Mouse (Mus musculus): ENCODE data around the gene Chrnd. TPM values are rescaled to one million over a fixed set of nuclear protein-coding genes. Genes with fewer than 3 reads are reported as not detected.

The Chrnd gene
- polyA plus RNA-seq, 1 experiment from 2014 or later = 0.06 TPM

DNA sequence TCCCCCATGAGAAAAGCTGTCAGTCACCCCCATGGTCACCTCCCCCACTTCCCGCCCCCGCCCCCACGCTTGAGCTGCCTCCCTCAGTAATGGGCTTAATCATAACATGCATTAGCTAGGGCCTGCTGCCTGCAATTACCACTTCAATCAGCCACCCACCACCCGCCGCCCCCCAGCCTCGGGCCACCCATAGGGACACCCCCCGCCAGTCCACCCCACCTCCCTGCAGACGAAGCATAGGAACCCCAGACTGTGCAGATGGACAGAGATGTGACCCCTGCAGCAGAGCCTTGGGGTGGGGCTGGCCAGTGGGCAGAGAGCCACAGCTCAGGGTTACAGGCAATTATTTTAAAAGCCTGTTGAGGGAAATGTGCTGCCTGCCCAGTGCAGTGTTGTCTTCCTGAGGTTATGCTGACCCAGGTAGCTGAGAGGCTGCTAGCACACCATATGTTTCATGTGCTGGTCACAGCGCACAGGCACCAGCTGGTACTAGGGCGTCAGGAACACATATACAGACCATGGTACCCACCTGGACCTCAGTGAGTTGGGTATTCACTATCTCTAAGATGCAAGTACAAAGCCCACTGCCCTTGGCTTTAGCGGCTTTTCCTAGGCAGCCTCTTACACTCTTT lies 26.1 kb upstream of the Chrnd start:
- Histone ChIP-seq H3K4me1 (no peaks in the 10 kb centered on the region), H3K36me3 (no peaks in the 10 kb centered on the region), H3K9ac (no peak overlapping the region), H3K27ac (no peak overlapping the region), H3K27me3 (peaks cover 46% of the 10 kb centered on the region; the same call in 1 of the 2 replicates), H3K9me3 (no peaks in the 10 kb centered on the region), H3K4me2 (no peak overlapping the region), H3K4me3 (no peak overlapping the region)
- ATAC-seq (ENCODE audit: borderline replicate concordance, extremely low read depth, low FRiP score, low TSS enrichment) = no peak
- 23% methylated on average over 11 of the region's 11 CpGs for WGBS

DNA sequence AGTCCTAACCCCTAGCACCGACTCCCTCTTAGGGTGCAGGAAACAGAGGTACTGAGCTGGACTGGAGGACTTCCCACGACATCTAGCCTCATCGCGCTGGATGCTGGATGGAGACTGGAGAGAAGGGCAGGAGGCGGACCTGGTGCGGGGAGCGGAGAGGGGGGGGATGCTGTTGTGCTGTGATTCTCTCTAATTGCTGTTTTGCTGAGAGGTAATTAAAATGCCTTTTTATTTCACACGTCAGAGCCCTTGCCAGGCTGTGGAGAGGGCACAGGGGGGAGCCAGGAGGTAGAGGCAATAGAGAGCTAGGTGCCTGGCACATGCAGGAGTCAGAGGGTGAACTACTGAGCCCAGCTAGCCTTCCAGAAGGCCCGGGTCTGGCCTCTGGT lies 25.6 kb upstream of the Chrnd start:
- Histone ChIP-seq H3K4me1 (no peaks in the 10 kb centered on the region), H3K9me3 (no peaks in the 10 kb centered on the region), H3K27ac (no peak overlapping the region), H3K4me2 (no peak overlapping the region), H3K9ac (no peak overlapping the region), H3K27me3 (peaks cover 48% of the 10 kb centered on the region; the same call in 1 of the 2 replicates), H3K36me3 (no peaks in the 10 kb centered on the region), H3K4me3 (no peak overlapping the region)
- WGBS = 45% methylated on average over 9 of the region's 9 CpGs
- no peak for ATAC-seq (ENCODE audit: borderline replicate concordance, extremely low read depth, low FRiP score, low TSS enrichment)

DNA sequence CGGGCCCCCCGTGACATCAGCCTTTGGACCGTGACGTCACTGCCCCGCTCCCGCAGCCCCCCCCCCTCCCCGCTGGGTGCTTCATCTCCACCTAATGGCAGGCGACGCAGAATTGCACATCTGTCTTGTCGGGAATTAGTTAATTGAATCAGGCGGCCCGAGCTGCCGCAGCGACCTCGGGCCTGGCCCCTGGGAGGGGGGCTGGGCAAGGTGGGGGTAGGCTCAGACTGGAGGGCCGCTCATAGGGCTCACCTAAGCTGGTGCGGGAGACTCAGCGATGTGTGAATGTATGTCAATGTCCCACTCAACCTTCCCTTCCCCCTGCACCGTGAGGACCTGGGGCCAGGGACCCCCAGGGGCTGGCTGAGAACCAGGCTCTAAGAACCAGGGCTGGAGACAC lies 19.9 kb upstream of the Chrnd start:
- H3K4me1 ChIP-seq = peaks cover 5% of the 10 kb centered on the region; the same call in 1 of the 2 replicates
- no peaks in the 10 kb centered on the region for H3K36me3 ChIP-seq
- ATAC-seq (ENCODE audit: borderline replicate concordance, extremely low read depth, low FRiP score, low TSS enrichment) = no peak
- no peak overlapping the region for H3K4me3 ChIP-seq
- H3K27ac ChIP-seq = no peak overlapping the region
- peaks cover 68% of the 10 kb centered on the region for H3K27me3 ChIP-seq
- H3K9ac ChIP-seq = no peak overlapping the region
- H3K4me2 ChIP-seq = no peak overlapping the region
- no peaks in the 10 kb centered on the region for H3K9me3 ChIP-seq
- WGBS = 10% methylated on average over 19 of the region's 19 CpGs

DNA sequence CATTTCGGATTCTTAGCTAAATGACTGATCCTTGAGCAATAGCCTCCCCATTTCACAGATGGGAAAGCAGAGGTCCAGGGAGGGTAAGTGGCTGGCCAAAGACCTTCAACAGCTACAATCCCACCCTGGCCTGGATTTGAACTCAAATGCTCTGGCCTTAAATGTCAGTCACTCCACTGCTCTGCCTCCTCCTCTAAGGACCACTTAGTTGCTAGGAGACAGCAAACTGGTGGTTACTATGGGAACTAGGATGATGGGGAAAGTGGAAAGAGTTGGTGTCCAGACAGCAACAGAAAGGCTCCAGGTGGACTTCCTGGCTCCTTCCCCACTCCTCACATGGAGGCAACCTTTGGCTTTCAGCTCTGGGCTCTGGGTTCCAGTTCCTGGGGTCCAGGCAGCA lies 19.1 kb upstream of the Chrnd start:
- no peak overlapping the region for H3K27ac ChIP-seq
- WGBS = 94% methylated on average over 1 of the region's 1 CpGs
- no peak overlapping the region for H3K4me2 ChIP-seq
- no peaks in the 10 kb centered on the region for H3K36me3 ChIP-seq
- no peak overlapping the region for H3K9ac ChIP-seq
- no peaks in the 10 kb centered on the region for H3K9me3 ChIP-seq
- H3K4me1 ChIP-seq = peaks cover 14% of the 10 kb centered on the region
- peaks cover 59% of the 10 kb centered on the region for H3K27me3 ChIP-seq
- ATAC-seq (ENCODE audit: borderline replicate concordance, extremely low read depth, low FRiP score, low TSS enrichment) = no peak
- H3K4me3 ChIP-seq = no peak overlapping the region

DNA sequence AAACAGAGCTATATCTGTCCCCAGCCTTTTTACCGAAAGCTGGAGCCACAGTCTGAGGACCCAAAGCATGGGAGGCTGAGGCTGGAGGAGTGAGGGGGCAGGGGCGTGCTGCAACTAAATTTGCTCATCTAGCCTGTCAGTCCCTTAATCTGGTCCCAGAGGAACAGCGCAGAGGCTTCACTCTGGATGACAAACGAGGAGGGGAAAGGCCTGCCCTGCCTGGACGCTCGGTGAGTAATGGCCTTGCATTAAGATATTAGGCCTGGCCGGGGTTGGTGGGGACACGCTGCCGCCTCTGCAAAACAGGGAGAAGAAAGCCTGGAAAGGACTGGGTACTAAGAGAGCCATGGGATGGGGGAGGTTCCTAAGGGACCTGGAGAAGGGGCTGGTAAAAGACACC lies 18.1 kb upstream of the Chrnd start:
- no peak overlapping the region for H3K27ac ChIP-seq
- H3K9ac ChIP-seq = no peak overlapping the region
- peaks cover 53% of the 10 kb centered on the region for H3K27me3 ChIP-seq
- no peak for ATAC-seq (ENCODE audit: borderline replicate concordance, extremely low read depth, low FRiP score, low TSS enrichment)
- no peaks in the 10 kb centered on the region for H3K36me3 ChIP-seq
- no peak overlapping the region for H3K4me3 ChIP-seq
- no peak overlapping the region for H3K4me2 ChIP-seq
- WGBS = 33% methylated on average over 9 of the region's 9 CpGs
- H3K9me3 ChIP-seq = no peaks in the 10 kb centered on the region
- H3K4me1 ChIP-seq = peaks cover 14% of the 10 kb centered on the region

DNA sequence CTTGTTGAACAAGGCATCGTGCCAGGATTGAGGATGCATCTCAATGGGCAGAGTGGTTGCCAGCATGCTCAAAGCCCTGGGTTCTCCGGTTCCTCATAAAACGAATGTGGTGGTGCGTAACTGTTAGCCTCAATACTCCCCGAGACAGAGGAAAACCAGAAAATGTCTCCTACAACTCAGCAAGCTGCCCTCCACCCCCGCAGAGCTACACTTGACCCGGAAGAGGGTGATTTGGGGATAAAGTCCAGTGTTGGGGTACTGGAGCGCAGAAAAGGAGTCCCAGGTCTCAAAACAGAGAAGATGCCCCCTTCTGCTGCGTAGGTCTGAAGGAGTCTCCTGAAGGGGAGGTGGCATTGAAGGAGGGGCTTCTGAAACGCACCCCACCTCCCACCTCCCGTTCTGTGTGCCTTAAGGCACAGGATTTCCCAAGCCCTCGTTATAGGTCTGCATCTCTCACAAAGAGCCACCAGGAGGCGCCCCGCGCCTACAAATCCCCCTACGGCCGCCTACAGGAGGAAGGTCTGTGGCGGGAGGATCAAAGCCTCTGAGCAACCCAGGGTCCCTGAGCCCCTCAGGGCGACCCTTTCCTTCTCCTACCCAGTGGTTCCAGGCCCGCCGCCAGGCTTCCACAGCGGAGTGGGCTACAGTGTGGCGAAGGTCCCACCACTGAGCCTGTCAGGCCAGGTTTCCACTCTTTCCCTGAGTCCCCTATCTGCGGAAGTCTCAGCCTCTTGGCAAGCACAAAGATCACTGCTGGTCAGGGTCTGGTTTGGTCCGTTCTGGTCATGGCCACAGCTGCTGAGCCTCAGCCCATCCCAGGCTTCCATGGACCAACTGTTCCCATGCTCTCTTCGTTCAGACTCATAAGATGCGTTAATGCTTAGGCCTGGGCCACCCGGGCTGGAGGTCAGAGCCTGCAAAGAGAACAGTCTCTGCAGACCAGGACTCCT lies 16.1 kb upstream of the Chrnd start:
- H3K9ac ChIP-seq = no peak overlapping the region
- no peak overlapping the region for H3K27ac ChIP-seq
- H3K36me3 ChIP-seq = no peaks in the 10 kb centered on the region
- no peak overlapping the region for H3K4me2 ChIP-seq
- ATAC-seq (ENCODE audit: borderline replicate concordance, extremely low read depth, low FRiP score, low TSS enrichment) = 0 out of 2 replicates have a peak, but pooled peaks have one; percentile 31
- H3K9me3 ChIP-seq = no peaks in the 10 kb centered on the region
- peaks cover 14% of the 10 kb centered on the region for H3K4me1 ChIP-seq
- 25% methylated on average over 28 of the region's 28 CpGs for WGBS
- H3K4me3 ChIP-seq = no peak overlapping the region
- H3K27me3 ChIP-seq = peaks cover 48% of the 10 kb centered on the region

DNA sequence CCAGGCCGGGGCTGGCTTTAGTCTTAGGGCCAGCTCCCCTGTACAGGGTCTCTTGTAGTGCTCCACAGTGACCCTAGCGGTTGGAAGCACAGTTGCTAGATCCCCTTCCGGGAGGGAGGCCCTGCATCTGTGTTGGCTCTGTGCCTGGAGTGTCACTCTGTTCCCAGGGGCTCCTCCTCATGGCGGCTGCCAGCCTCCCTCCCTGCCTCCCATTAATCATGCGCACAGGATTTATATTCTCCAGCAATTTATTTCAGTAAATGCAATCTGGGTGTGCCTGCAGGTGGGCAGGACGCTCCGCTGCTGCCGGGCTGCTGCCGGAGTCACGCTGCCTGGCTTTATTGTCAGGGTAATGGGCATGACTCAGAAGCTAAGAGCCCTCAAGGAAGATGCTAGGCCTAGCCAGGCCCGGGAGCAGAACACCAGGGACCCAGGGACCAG lies 14.5 kb upstream of the Chrnd start:
- no peak overlapping the region for H3K4me2 ChIP-seq
- peaks cover 35% of the 10 kb centered on the region for H3K27me3 ChIP-seq
- H3K4me1 ChIP-seq = peaks cover 14% of the 10 kb centered on the region
- ATAC-seq (ENCODE audit: borderline replicate concordance, extremely low read depth, low FRiP score, low TSS enrichment) = peak; percentile 78; the same call in 1 of the 2 replicates
- no peak overlapping the region for H3K27ac ChIP-seq
- 16% methylated on average over 11 of the region's 11 CpGs for WGBS
- H3K4me3 ChIP-seq = no peak overlapping the region
- no peaks in the 10 kb centered on the region for H3K9me3 ChIP-seq
- no peak overlapping the region for H3K9ac ChIP-seq
- H3K36me3 ChIP-seq = no peaks in the 10 kb centered on the region

DNA sequence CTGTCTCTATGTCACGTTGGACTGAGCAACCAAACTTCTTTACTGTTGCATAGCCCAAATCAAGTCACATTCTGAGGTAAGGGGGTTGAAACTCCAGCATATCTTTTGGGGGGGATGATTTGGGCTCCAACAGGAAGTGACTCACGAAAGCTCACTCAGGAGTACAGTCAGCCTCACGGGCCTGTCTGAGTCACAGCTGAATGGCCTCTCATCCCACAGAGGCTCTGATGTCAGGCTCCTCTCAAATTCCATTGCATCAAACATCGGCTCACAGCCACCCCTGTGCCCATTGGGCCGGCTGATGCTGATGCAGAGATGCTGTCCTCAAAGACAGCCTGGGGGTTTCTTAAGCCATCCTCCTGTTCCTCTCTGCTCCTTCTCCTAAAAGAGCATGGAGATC lies 9.5 kb upstream of the Chrnd start:
- no peak overlapping the region for H3K4me2 ChIP-seq
- peaks cover 9% of the 10 kb centered on the region; the same call in 1 of the 2 replicates for H3K4me1 ChIP-seq
- H3K9ac ChIP-seq = no peak overlapping the region
- no peak overlapping the region for H3K27ac ChIP-seq
- WGBS = 30% methylated on average over 5 of the region's 5 CpGs
- no peak for ATAC-seq (ENCODE audit: borderline replicate concordance, extremely low read depth, low FRiP score, low TSS enrichment)
- no peaks in the 10 kb centered on the region for H3K9me3 ChIP-seq
- H3K36me3 ChIP-seq = no peaks in the 10 kb centered on the region
- H3K27me3 ChIP-seq = peaks cover 44% of the 10 kb centered on the region
- no peak overlapping the region for H3K4me3 ChIP-seq

GRCm38 (mm10) chr1:87183013-87183412 lies 7.4 kb upstream of the Chrnd start, which contains the start of gene Prss56:
Gene Prss56 (plus strand): TSS chr1:87183313.
- 41% methylated on average over 9 of the region's 9 CpGs for WGBS
- Histone ChIP-seq H3K9me3 (no peaks in the 10 kb centered on the region), H3K27ac (no peak within 1 kb of the TSS), H3K27me3 (peaks cover 63% of the 10 kb centered on the region), H3K4me1 (peaks cover 14% of the 10 kb centered on the region), H3K36me3 (no peaks in the 10 kb centered on the region), H3K4me3 (no peak within 1 kb of the TSS), H3K4me2 (no peak within 1 kb of the TSS), H3K9ac (no peak within 1 kb of the TSS)
- no peak for ATAC-seq (ENCODE audit: borderline replicate concordance, extremely low read depth, low FRiP score, low TSS enrichment)

DNA sequence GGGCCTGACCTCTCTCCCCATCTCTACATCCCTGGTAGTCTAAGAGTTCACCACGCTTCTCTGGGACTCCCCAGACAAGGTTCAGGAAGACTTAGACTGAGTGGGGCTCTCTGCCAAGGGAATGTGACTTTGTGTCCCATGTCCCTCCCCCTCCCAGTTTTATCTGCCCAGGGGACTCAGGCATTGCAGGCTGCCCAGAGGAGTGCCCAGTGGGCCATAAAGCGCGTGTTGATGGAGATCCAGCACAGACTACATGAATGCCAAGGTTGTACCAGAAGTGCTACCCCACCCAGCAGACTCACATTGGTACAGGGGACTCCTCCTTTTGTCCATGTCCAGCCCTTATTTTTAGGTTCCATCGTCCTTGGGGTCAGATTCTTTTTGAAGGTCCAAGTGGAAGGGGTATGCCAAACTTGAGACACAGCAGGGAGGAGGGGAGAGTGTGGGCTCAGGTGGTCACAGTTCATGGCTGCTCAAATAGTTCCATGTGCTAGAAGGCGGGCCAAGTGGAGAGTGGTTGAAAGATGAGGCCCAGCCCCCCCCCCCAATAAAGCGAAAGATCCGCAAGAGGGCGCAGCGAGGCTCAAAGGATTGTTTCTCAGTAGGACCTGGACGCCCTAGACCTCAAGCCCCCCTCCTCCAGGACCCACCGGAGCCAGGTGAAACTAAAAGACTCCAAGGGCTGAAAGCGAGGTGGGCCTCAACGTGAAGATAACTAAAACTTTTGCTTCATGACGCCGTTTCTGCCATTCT lies 6.2 kb upstream of the Chrnd start:
- Histone ChIP-seq H3K4me2 (peak overlapping the region; percentile 39; the same call in 1 of the 2 replicates), H3K36me3 (no peaks in the 10 kb centered on the region), H3K27ac (no peak overlapping the region), H3K4me1 (peaks cover 14% of the 10 kb centered on the region), H3K27me3 (peaks cover 74% of the 10 kb centered on the region), H3K9ac (no peak overlapping the region), H3K4me3 (no peak overlapping the region), H3K9me3 (no peaks in the 10 kb centered on the region)
- WGBS = 30% methylated on average over 15 of the region's 15 CpGs
- ATAC-seq (ENCODE audit: borderline replicate concordance, extremely low read depth, low FRiP score, low TSS enrichment) = no peak

DNA sequence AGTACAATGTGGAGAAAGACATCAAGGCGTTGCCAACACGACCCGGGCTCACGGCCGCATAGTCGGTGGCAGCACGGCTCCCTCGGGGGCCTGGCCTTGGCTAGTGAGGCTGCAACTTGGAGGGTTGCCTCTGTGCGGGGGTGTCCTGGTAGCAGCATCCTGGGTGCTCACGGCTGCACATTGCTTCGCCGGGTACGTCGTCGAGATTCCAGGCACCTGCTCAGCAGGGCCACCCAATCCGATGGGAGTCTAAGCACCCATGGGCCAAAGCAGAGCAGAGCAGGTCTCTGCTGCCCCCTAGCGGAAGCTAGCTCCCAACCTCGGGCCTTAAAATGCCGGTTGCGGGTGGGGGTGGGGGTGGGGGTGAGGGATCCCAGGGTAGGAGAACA lies 5.7 kb upstream of the Chrnd start:
- Histone ChIP-seq H3K27me3 (peaks cover 74% of the 10 kb centered on the region), H3K4me2 (peak overlapping the region; percentile 39; the same call in 1 of the 2 replicates), H3K9me3 (no peaks in the 10 kb centered on the region), H3K4me3 (no peak overlapping the region), H3K4me1 (peaks cover 14% of the 10 kb centered on the region), H3K36me3 (no peaks in the 10 kb centered on the region), H3K9ac (no peak overlapping the region), H3K27ac (no peak overlapping the region)
- 7% methylated on average over 20 of the region's 20 CpGs for WGBS
- ATAC-seq (ENCODE audit: borderline replicate concordance, extremely low read depth, low FRiP score, low TSS enrichment) = peak; percentile 12; the same call in 1 of the 2 replicates
